Mouse (Mus musculus) left cerebral cortex, adult 2 months (tissue): ENCODE data around the gene Rflnb. TPM values are rescaled to one million over a fixed set of nuclear protein-coding genes. Genes with fewer than 3 reads are reported as not detected.
A peak's percentile ranks its signal among the peaks of the same experiment; 100 is the strongest.

Experiments
- DNase-seq, 2 experiments: peaks; one replicate each; pipeline ENCODE4 v3.0.0; 2021 to 2022; ENCODE audit warnings: low spot score in 2 of 2, mixed read lengths in 1 of 2; ENCODE audit errors: extremely low spot score in 1 of 2
- H3K27ac ChIP-seq: fragments of 200-600 bp; 2 replicates; pipeline ENCODE4 v1.8.1; 2022
- H3K4me3 ChIP-seq: fragments of 200-600 bp; 2 replicates; pipeline ENCODE4 v1.8.1; 2022
- CTCF ChIP-seq: fragments of 200-600 bp; IDR thresholded peaks from 2 replicates; pipeline ENCODE4 v1.8.1; 2022; ENCODE audit warnings: antibody characterized with exemption, mild to moderate bottlenecking, moderate library complexity
- intact Hi-C: fragments of 180-260 bp; cut with DNase I; formaldehyde crosslinking; loops from one replicate; pipeline ENCODE4 v1.15.1; 2025
- total RNA-seq, 2 experiments: library from RNA; stranded (reverse); gene quantifications; 2 replicates each; pipeline ENCODE4 v1.2.3; 2021

Rflnb gene
- total RNA-seq, 2 experiments from 2014 or later: 8.5 to 9.7 TPM

DNA sequence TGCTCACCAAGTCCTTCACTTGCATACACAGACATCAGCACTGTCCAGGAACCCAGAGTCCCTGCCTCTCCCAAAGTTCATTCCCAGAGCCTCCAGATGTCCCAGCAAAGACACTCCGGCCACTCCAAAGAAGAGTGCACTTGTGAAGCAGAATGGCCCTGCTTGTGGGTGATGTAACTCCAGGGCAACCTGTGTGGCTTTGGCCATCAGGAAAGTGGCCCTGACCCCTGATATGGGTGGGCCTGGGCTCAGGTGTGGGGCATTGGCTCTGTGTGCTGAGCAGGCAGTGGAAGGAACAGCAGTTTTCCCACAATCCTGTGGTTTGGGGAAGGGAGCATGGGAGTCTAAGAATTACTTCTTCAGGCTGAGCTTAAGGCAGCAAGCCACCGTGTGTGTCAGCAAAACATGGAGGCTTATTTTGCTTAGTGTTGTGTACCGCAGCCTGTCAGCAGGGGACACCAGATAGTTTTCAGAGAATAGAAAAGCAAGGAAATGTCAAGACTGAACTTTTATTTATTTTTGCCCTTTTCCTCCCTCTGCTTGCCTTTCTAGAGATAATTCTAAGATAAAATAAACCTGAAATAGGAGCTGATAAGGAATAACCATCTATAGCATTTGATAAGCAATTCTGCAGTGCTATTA, 26.2 kb downstream of the Rflnb start:
- no peak overlapping the region for H3K27ac ChIP-seq
- no peak overlapping the region for H3K4me3 ChIP-seq
- peak; percentile 36 for TF ChIP-seq CTCF
- DNase-seq: no peak
- intact Hi-C loops: loop anchor here (10.0 kb wide), 1 partner anchor 163 kb away; no protein-coding TSS in a partner anchor

DNA sequence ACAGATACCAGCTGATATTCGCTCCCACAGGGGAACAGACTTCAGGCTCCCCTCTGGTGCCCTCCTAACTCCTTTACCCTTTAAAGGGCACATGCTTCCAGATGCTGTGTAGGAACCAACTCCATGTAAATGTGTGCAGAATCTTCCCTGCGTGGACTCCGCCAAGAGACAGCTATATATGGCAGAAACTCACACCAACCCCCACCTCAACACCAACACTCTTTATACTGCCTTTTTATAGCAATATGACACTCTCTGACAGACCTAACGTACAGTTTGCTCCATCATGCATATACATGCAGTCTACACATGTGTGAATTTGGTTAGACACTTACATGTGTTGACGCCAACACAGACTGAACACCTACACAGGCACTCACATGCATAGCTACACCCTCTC, 26.9 kb downstream of the Rflnb start:
- TF ChIP-seq CTCF: no peak
- Histone ChIP-seq H3K4me3 (no peak overlapping the region), H3K27ac (no peak overlapping the region)
- no peak for DNase-seq
- intact Hi-C loops: loop anchor here (10.0 kb wide), 1 partner anchor 164 kb away; no protein-coding TSS in a partner anchor

DNA sequence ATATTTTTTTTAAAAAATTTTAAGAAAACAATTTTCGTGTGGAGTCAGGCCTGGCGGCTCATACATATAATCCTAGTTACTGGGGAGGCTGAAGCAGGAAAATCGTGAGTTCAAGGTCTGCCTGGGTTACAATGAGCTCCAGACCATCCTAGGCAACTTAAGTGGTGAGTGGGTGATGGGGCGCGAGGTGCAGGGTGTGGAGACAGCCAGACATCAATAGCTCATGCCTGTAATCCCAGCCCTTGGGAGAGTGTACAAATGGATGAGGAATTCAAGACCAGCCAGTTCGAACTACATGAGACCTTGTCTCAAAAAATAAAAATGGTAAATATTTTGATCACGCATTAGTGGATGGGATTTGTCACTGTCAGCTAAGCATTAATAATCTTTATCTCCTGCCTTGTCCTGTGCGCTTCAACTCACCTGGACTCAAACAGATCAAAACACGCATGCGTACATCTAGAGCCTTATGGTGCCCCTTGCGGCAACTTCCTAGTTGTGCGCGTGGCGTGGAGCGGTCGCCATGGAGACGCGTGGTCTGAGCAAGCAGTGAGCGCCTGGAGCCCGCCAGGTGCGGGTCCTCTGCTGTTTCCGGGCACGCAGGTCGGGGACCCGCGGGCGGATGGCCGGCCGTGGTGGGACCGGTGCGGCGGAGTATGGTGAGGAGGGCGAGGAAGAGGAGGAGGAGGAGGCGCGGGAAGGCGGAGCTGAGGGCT, 28.0 kb downstream of the Rflnb start, which contains the start of gene 1700016K19Rik:
1700016K19Rik (plus strand) TSS at position 473 of the 716 bp plus-strand sequence.
- intact Hi-C loops: loop anchor here (10.0 kb wide), 1 partner anchor 165 kb away; no protein-coding TSS in a partner anchor
- peak; percentile 80 to 83 for DNase-seq
- TF ChIP-seq CTCF: peak; percentile 67
- H3K4me3 ChIP-seq: peak within 1 kb of the TSS; percentile 58
- H3K27ac ChIP-seq: 0 out of 2 replicates have a peak within 1 kb of the TSS, but pooled peaks have one; percentile 17

DNA sequence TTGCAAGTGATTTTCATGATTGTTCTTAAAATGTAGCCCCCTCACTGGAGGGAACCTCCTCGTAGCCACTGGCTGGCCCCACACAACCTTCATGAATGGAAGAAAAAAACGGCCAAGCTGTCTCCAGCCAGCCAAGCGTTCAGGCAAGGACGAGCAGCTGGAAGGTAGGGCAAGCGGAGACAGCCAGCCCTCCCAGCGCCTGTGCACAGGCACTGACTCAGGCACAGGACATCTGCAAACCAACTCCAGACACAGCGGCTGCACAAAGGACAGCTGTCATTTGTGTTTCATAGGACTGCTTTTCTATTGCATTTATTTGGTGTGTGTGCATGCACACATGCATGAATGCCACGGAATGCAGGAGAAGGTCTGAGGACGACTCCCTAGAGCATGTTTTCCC, 33.2 kb downstream of the Rflnb start:
- TF ChIP-seq CTCF: no peak
- intact Hi-C loops: no loop called here
- Histone ChIP-seq H3K27ac (no peak overlapping the region), H3K4me3 (no peak overlapping the region)
- DNase-seq: no peak

DNA sequence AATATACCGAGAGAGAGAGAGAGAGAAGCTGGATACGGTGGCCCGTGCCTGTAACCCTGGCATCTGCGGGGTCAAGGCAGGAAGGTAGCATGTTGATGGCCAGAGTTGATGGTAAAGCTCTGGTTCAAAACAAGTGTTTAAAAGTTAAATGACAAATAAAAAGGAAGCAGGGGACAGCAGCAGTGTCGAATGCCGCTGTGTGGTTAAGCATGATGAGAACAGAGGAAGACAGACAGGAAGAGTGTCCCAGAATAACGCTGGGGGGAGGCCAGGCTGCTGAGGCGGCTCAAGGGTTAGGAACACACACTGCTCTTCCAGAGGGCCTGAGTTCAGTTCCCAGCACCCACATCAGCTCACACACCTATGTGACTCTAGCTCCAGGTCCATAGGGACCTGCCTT, 35.1 kb downstream of the Rflnb start:
- DNase-seq: no peak
- intact Hi-C loops: no loop called here
- H3K4me3 ChIP-seq: no peak overlapping the region
- no peak overlapping the region for H3K27ac ChIP-seq
- TF ChIP-seq CTCF: no peak

DNA sequence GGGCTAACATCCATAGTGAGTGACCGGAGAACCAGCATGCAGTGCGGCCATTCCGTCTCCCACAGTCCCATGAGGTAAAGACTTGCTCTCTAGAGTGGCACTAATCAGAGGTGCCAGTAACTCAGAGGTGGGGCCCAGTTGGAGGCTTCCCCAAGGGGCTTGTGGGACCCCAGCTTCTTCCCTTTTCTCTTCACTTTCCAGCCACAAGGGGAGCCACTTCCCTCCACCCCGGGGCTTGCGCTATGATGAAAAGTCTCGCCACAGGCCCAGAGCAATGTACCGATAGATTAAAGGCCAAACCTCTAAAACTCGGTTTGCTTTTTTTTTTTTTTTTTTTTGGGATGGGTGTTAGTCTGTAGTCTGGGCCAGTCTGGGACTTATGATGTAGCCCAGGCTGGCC, 35.7 kb downstream of the Rflnb start:
- intact Hi-C loops: no loop called here

DNA sequence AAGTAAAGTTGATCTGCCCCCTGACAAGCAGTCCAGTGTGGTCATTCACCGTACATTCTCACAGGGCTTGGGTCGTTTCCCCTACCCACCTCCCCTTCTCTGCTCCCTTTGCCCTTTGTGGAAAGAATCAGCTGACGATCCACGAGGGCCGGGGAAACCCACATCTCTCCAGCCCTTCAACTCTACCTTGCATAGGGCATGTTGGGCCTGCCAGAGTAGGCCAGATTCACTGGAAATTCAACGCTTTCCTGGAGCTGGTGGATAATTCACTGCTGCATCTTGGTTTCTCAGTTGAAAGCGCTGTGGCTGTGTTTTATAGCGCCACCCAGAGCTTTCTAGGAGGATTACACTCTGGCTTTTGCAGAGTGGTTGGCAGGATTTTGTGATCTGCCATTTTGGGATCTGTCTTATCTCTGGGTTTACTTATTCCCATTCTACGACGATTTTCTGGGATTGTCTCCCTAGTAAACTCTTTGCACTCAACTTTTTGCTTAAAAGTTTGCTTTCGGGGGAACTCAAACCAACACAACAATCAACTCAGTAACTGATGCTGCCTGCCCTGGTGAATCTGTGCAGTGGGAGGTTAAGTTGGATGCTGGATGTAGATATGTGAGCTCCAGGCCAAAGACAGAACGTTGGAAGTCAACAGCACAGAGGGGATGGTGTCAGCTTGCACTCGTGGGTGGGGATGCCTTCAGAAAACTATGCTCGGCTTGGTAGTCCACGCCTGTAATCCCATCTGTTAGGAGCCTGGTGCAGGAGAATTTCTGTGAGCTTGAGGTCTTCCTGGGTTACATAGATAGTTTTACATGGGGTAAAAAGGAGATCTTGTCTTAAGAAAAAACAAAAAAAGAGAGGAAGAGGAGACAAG, 36.4 kb downstream of the Rflnb start:
- H3K4me3 ChIP-seq: no peak overlapping the region
- DNase-seq: no peak
- intact Hi-C loops: no loop called here
- TF ChIP-seq CTCF: peak; percentile 2; the same call in 1 of the 2 replicates
- H3K27ac ChIP-seq: no peak overlapping the region

More for the DNA sequence above, 35.7 kb downstream of the Rflnb start:
- no peak for TF ChIP-seq CTCF
- Histone ChIP-seq H3K4me3 (no peak overlapping the region), H3K27ac (no peak overlapping the region)
- no peak for DNase-seq

DNA sequence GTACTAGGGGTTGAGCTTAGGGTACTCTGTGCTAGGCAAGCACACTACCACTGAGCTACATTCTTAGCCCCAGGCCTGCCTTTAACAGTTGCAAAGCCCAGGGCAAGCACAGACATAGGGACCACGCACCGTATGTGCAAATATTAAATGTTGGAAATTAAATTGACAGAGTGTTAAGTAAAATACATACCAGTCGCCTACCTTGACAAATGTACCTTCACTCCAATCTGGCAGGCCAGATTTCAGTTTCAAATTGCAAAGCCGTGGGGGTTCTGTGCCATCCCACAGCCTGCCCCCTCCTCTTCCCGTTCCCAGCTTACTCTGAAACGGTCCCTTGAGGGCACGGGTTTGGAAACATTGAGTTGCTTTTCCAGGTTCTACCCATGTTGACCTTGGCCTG, 41.6 kb downstream of the Rflnb start:
- no peak for TF ChIP-seq CTCF
- no peak overlapping the region for H3K4me3 ChIP-seq
- no peak for DNase-seq
- intact Hi-C loops: no loop called here
- no peak overlapping the region for H3K27ac ChIP-seq

DNA sequence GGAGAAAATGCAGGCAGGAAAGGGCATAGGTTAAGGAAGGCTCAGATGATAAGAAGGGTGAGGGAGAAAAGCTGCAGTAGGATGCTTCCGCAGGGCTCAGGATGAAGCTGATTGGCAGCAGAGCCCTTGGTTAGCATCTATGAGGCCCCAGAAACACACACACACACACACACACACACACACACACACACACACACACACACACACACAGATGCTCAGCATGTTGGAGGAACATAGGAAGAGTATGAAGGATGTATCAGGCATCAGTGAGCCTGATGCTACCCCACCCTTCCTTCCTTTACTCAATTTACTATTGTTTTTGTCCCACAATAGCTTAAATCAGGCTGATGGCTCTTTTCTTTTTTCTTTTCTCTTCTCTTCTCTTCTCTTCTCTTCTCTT, 43.0 kb downstream of the Rflnb start:
- no peak overlapping the region for H3K27ac ChIP-seq
- DNase-seq: no peak
- no peak overlapping the region for H3K4me3 ChIP-seq
- intact Hi-C loops: no loop called here
- no peak for TF ChIP-seq CTCF

DNA sequence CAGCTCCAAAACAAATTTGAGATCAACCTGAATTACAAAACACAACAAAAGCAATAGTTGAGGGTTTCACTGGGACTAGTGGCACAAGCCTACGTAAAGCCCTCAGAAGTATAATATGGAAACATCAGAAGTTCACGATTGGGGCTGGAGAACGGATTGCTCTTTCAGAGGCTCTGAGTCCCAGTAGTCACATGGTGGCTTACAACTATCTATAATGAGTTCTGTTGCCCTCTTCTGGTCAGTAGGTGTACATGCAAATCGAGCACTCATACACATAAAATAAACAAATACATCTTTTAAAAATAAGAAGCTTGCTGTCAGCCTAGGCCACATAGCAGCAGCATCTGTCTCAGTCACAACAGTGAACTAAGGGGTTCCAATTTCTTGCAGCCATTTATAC, 44.4 kb downstream of the Rflnb start:
- Histone ChIP-seq H3K27ac (no peak overlapping the region), H3K4me3 (no peak overlapping the region)
- intact Hi-C loops: no loop called here
- TF ChIP-seq CTCF: peak; percentile 22
- no peak for DNase-seq

DNA sequence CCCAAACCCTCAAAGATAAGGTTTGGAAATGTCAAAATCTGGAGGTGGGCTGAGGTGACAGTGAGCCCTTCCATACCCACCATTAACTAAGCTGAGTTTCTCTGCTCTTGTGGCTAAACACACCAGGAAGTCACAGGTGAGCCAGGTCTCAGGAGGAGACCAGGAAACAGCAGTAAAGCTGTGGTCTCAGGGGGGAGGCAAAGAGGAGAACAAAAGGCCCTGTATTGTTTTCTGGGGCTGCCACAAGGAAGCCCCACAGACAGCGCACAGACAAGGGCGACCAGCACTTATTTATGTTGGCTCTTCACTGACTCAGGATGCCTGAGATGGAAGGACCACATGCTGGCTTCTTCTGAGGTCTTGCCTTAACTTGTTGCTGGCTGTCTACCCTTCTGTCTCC, 47.2 kb downstream of the Rflnb start:
- H3K4me3 ChIP-seq: no peak overlapping the region
- H3K27ac ChIP-seq: no peak overlapping the region
- intact Hi-C loops: no loop called here
- TF ChIP-seq CTCF: no peak
- DNase-seq: no peak

DNA sequence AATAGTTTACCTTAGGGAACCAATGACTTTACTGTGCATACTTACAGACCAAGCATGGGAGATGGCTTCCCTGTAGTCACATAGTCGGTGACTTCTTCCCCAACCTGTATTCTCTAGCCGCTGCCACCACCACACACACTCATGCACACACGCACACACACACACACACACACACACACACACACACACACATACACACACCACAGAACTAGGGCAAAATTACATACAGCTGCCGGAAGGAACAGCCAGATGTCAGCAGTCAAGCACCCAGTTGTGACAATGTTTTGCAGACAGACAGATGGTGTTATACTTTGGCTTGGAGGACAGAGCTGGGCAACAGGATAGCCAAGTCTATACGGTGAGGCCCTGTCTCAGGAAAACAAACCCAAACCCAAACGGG, 49.5 kb downstream of the Rflnb start:
- TF ChIP-seq CTCF: no peak
- no peak overlapping the region for H3K4me3 ChIP-seq
- intact Hi-C loops: no loop called here
- H3K27ac ChIP-seq: no peak overlapping the region
- no peak for DNase-seq
